Mouse (Mus musculus) right cerebral cortex, adult 18-20 months (tissue): ENCODE measurements around the gene Scgb1b18.
"Not testable (repeated sequence)": the region's sequence is repeated elsewhere in the genome, so short reads cannot be mapped to it uniquely, and the experiment has no call there.

Source experiments
- DNase-seq: peaks from one replicate; pipeline ENCODE4 v3.0.0; 2022; ENCODE audit warnings: mixed read lengths

The Scgb1b18 gene

DNA sequence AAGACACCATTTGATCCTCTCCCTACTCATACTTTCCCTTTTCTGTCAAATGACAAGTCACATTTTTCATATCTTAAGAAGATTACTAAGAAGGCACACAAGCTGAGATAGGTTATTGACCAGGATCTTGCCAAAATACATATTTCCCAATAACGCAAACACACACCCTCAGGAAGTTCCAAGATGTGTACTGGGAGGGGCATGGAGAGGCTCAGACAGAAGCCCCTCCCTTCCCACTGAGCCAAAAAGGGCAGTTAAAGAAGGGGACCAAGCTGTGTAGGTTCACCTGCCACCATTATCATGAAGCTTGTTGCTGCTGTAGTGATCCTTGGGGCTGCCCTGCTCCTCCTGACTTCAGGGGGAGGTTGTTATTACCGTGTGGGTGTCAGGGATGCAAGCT is at the start of gene Scgb1b18:
Gene Scgb1b18 (plus strand): TSS at position 301 of the 400 bp plus-strand sequence.
- not testable (repeated sequence) for DNase-seq

DNA sequence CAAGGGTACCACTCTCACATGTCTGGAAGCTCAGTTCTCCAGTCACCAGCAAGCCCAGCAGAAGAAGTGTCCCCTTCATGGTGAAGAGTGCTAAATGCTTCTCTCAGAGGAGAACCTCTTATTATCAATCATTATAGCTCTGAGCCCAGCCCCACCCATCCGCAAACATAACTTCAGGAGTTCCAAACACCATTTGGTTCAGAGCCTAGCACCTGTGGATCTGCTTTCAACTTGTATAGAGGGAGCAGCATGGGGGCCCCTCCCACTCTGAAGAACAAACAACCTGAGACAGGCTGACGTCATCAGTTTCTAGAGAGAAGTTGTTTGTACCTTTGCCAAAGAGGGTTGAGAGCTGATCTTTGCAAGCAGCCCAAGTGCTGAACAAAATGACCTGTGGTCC is 11.6 kb upstream of the Scgb1b18 start, which contains the start of gene Scgb2b18:
Gene Scgb2b18 (minus strand): TSS at position 101 of the 400 bp plus-strand sequence.
- not testable (repeated sequence) for DNase-seq
